Mouse (Mus musculus) heart, embryonic 16.5 days (tissue): ENCODE measurements around the gene Gm45521. TPM values are rescaled to one million over a fixed set of nuclear protein-coding genes. Genes with fewer than 3 reads are reported as not detected.

ENCODE experiments used
- ATAC-seq: fragments of 200-750 bp; cut with Nextera tagmentation; replicated peaks from 2 replicates; pipeline ENCODE4 v1.8.0; 2017; ENCODE audit warnings: moderate number of reproducible peaks; ENCODE audit not compliant: insufficient read depth, low FRiP score; ENCODE audit errors: extremely low read depth
- H3K27ac ChIP-seq: fragments of 300-500 bp; sonication (generic); 2 replicates; pipeline ENCODE4 v1.5.1; 2014; ENCODE audit warnings: mild to moderate bottlenecking, low read length, control low read depth, moderate library complexity
- H3K27me3 ChIP-seq: fragments of 300-500 bp; sonication (generic); 2 replicates; pipeline ENCODE4 v1.6.1; 2014; ENCODE audit warnings: low read length, mixed read lengths; ENCODE audit not compliant: control insufficient read depth, insufficient read depth
- H3K36me3 ChIP-seq: fragments of 300-500 bp; sonication (generic); 2 replicates; pipeline ENCODE4 v1.6.1; 2014; ENCODE audit not compliant: control insufficient read depth, insufficient read depth
- H3K4me1 ChIP-seq: fragments of 300-500 bp; sonication (generic); 2 replicates; pipeline ENCODE4 v1.6.1; 2014; ENCODE audit warnings: low read length, mixed read lengths; ENCODE audit not compliant: control insufficient read depth, insufficient read depth
- H3K4me2 ChIP-seq: fragments of 300-500 bp; sonication (generic); 2 replicates; pipeline ENCODE4 v1.6.1; 2014; ENCODE audit warnings: low read depth, mild to moderate bottlenecking, control low read depth, low read length
- H3K4me3 ChIP-seq: fragments of 300-500 bp; sonication (generic); 2 replicates; pipeline ENCODE4 v1.5.1; 2014; ENCODE audit warnings: mild to moderate bottlenecking, control low read depth, low read length
- H3K9ac ChIP-seq: fragments of 300-500 bp; sonication (generic); 2 replicates; pipeline ENCODE4 v1.6.1; 2014; ENCODE audit warnings: low read length, control low read depth
- H3K9me3 ChIP-seq: fragments of 300-500 bp; sonication (generic); replicated peaks from 2 replicates; pipeline ENCODE4 v1.6.1; 2016; ENCODE audit warnings: low read length; ENCODE audit not compliant: control insufficient read depth
- WGBS: fragments of 180-500 bp; shearing (Covaris S2); extraction: QIAGEN DNeasy Blood & Tissue Kit; methylation state at CpG from one replicate; pipeline ENCODE4 v1.1.7; 2014; 5-methylcytosine and 5-hydroxymethylcytosine counted together
- polyA plus RNA-seq: library from polyadenylated mRNA; unstranded; fragments of >200 nt; fragmentation: Nextera tagmentation; extraction: Ambion mirVana; gene quantifications from 2 replicates; pipeline ENCODE4 v1.2.1, GENCODE M21; 2015

Gene Gm45521
- polyA plus RNA-seq, 1 experiment from 2014 or later, result not detected

DNA sequence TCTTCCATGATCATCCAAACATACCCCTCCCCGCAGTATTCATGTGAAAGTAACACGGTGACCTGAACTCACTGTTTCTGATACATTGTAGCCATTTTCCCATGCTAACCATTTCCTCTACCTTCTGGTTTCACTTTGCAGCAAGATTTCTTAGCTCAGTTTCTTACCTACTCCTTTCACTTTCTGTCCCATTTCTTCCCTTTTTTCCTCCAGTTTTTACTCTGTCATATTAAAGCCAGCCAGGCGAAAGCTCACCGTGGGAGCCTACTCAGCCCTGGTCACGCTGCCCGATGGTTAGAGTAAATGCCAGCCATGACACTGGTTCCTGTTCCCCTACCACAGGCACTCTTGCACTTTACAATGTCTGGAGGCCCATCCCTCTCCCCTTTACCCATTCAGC, 29.8 kb downstream of the Gm45521 start:
- Histone ChIP-seq H3K36me3 (no peaks in the 10 kb centered on the region), H3K4me2 (no peak overlapping the region), H3K9me3 (no peaks in the 10 kb centered on the region), H3K4me3 (no peak overlapping the region), H3K9ac (no peak overlapping the region), H3K27ac (no peak overlapping the region), H3K27me3 (no peaks in the 10 kb centered on the region), H3K4me1 (no peaks in the 10 kb centered on the region)
- no peak for ATAC-seq
- WGBS, result 89% methylated on average over 6 of the region's 6 CpGs

DNA sequence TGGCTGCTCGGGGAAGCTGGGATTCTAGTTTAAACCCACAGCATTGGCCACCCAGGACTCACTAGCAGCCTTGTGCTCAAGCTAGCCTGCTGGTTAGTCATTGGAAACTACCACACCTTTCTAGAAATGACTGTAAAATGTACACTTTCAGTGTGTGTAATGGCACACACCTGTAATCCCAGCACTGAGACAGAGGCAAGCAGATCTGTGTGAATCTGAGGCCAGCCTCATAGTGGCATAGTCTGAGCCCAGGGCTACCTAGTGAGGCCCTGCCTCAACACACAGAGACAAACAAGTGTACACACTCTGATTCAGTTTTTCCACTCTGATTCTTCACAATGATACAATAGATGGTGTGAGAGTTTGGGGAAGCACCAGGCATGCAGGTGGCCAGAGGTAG, 32.3 kb downstream of the Gm45521 start:
- Histone ChIP-seq H3K9ac (no peak overlapping the region), H3K27ac (no peak overlapping the region), H3K9me3 (no peaks in the 10 kb centered on the region), H3K4me1 (no peaks in the 10 kb centered on the region), H3K4me2 (no peak overlapping the region), H3K27me3 (no peaks in the 10 kb centered on the region), H3K36me3 (no peaks in the 10 kb centered on the region), H3K4me3 (no peak overlapping the region)
- ATAC-seq, result no peak
- WGBS, result 62% methylated on average over 1 of the region's 1 CpGs

DNA sequence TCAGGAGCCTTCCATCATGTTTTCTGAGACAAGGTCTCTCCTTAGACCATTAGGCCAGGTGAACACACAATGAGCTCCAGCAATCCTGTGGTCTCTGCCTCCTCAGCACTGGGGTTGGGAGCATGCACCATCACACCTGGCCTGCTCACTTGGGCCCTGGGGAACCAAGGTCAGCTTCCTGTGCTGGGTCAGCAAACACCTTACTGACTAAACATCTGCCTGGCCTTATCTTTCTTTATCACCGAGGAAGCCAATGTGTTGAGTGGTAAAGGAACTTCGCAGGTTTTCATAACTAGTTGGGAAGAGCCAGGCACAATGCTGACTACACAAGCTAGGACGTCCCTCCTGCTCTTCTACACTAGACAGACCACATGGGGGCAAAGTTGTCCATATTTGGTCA, 32.9 kb downstream of the Gm45521 start:
- Histone ChIP-seq H3K9ac (no peak overlapping the region), H3K36me3 (no peaks in the 10 kb centered on the region), H3K27ac (no peak overlapping the region), H3K4me1 (no peaks in the 10 kb centered on the region), H3K4me2 (no peak overlapping the region), H3K9me3 (no peaks in the 10 kb centered on the region), H3K4me3 (no peak overlapping the region), H3K27me3 (no peaks in the 10 kb centered on the region)
- 51% methylated on average over 3 of the region's 3 CpGs for WGBS
- ATAC-seq, result no peak

DNA sequence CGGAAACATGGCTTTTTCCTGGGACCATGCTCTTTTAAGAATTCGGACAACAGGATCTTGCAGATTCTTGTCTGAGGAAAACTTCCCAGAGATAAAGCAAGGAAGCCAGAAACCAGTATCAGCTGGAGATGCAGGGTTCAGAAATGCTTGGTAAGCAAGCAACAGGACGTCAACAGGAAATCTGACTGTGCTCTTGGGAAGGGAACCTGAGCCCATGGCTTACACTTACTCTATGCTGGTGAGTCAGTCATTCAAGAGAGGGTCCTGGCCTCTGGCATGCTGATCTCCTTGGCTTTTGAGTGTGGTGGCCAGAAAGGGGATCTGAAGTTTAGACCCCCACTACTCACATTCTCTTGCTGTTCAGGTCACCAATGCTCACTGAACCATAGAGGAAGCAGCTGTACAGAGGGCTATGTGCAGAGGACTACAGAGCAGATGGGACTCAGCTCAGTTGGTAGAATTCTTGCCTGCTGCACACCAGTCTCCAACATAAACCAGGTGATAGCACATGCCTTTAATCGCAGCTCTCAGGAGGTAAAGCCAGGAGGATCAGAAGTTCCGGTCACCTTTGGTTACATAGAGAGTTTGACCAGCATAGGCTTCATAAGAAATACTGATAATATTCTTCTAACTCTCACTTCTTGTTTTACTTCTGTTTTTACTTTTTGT, 34.2 kb downstream of the Gm45521 start:
- ATAC-seq, result no peak
- H3K4me3 ChIP-seq, result no peak overlapping the region

DNA sequence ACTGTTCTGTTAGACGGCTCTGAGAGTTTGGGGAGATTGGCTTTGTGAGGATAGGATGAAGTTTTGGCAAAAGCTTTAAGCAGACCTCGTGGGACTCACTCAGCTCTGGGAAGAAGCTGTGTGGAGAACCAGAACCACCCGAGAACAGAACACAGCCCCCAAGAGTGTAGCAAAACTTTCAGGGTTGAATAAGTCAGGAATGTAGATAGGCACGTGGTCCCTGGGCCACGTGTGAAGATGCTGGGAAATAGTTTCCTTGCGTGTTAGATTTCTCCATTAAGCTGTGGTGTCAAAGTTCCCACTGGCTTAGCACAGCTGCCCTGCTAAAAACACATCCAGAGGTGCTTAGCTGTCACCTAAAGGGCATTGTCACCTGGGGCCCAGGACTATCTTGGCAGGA, 35.1 kb downstream of the Gm45521 start:
- WGBS, result 47% methylated on average over 6 of the region's 6 CpGs

More for the DNA sequence above, 34.2 kb downstream of the Gm45521 start:
- H3K27ac ChIP-seq, result no peak overlapping the region
- H3K4me2 ChIP-seq, result no peak overlapping the region
- 70% methylated on average over 5 of the region's 5 CpGs for WGBS
- H3K4me1 ChIP-seq, result no peaks in the 10 kb centered on the region
- no peaks in the 10 kb centered on the region for H3K27me3 ChIP-seq
- no peaks in the 10 kb centered on the region for H3K36me3 ChIP-seq
- H3K9me3 ChIP-seq, result no peaks in the 10 kb centered on the region
- no peak overlapping the region for H3K9ac ChIP-seq

DNA sequence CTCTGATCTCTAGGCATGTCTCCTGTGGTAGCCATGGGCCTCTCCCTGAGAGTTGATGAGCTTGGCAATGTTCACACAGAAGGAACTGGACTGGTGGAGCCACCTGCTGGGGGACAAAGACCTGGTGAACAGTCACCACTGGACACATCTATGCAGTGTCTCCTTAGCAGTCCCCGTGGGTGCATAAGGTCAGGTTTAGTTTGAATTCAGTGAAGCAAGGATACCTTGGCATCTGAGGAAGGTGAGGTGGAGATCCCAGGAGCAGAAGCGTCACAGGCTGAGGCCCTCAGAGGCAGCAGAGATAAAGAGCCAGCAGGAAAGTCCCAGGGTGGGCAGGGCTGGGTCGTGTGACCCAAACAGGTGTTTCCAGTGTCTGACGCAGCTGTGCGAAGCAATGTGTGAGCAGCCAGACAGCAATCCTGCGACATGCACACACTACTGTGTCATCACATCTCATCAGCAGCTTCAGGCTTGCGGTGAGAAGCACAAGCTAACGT, 37.2 kb downstream of the Gm45521 start, which contains the start of gene Dnase1l3:
Gene Dnase1l3, minus strand, starts transcription at position 303 of the 497 bp plus-strand sequence.
- Histone ChIP-seq H3K27me3 (no peaks in the 10 kb centered on the region), H3K4me1 (peaks cover 6% of the 10 kb centered on the region), H3K27ac (no peak within 1 kb of the TSS), H3K9me3 (no peaks in the 10 kb centered on the region), H3K4me3 (no peak within 1 kb of the TSS), H3K36me3 (no peaks in the 10 kb centered on the region), H3K9ac (no peak within 1 kb of the TSS), H3K4me2 (no peak within 1 kb of the TSS)
- WGBS, result 49% methylated on average over 8 of the region's 8 CpGs
- ATAC-seq, result no peak

More for the DNA sequence above, 35.1 kb downstream of the Gm45521 start:
- Histone ChIP-seq H3K27me3 (no peaks in the 10 kb centered on the region), H3K27ac (no peak overlapping the region), H3K4me3 (no peak overlapping the region), H3K9me3 (no peaks in the 10 kb centered on the region), H3K9ac (no peak overlapping the region), H3K36me3 (no peaks in the 10 kb centered on the region), H3K4me1 (peaks cover 4% of the 10 kb centered on the region), H3K4me2 (no peak overlapping the region)
- ATAC-seq, result no peak

DNA sequence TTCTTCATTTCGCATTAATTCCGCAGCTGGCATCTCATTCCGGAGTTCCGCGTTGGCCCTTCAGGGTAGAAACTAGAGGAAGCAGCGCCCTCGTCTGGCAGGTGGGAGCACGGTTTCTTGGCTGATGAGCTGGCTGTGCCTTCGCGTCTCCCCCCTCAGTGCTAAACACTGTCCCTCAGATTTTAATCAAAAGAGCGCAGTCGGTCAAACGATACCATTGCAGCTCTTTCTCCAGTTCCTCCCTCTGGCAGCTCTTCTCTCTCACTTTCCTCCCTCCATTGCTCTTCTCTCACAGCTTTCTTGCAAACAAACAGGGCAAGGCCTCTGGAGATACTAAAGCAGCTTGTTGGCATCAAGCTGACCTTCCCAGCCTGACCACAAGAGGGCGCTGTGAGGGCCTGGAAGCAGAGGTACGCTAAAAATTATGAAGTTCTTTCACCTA, 40.2 kb downstream of the Gm45521 start:
- Histone ChIP-seq H3K36me3 (no peaks in the 10 kb centered on the region), H3K4me2 (peak overlapping the region; percentile 67), H3K4me3 (peak overlapping the region; percentile 43), H3K9ac (peak overlapping the region; percentile 62), H3K9me3 (no peaks in the 10 kb centered on the region), H3K27me3 (peaks cover 10% of the 10 kb centered on the region; the same call in 1 of the 2 replicates), H3K4me1 (peaks cover 8% of the 10 kb centered on the region), H3K27ac (no peak overlapping the region)
- peak; percentile 33 for ATAC-seq
- 3% methylated on average over 15 of the region's 15 CpGs for WGBS

DNA sequence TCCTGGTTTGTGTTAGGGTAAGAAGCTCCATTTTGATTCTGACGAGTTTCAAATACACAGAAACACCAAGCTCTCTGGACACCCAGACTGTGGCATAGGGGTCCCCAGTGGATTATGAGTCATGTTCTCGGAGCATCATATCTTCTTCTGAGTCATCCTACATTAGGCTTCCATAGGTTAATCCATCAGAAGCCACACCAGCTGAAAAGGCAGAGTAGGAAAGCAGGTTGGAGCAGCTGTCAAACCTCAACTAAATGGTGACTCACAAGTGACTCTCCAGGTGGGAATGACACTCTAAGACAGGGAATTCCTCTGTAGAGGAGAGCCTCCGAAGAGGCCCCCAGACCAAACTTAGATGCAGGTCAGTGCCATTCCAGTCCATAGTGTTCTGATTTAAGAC, 41.9 kb downstream of the Gm45521 start:
- peaks cover 10% of the 10 kb centered on the region; the same call in 1 of the 2 replicates for H3K27me3 ChIP-seq

DNA sequence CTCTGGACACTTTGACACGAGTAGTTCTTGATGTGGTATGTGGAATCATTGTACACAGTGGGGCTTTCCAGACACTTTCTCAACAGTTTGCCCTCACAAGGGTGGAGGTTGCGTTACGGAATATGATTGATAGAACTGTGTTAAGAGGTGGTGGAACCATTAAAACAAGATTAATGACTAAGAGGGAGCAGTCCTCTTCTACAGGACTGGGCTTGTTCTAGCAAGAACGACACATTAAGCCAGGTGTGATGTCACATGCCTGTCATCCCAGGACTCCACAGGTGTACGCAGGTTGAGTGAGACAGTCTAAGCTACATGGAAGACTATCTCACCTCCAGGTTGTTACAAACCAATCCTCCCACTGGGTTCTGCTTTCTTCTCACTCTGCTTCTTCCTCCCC, 42.3 kb downstream of the Gm45521 start:
- no peak overlapping the region for H3K27ac ChIP-seq
- ATAC-seq, result no peak
- peaks cover 12% of the 10 kb centered on the region; the same call in 1 of the 2 replicates for H3K27me3 ChIP-seq

More for the DNA sequence above, 41.9 kb downstream of the Gm45521 start:
- Histone ChIP-seq H3K9me3 (no peaks in the 10 kb centered on the region), H3K36me3 (no peaks in the 10 kb centered on the region), H3K4me3 (no peak overlapping the region), H3K27ac (no peak overlapping the region), H3K4me1 (peaks cover 19% of the 10 kb centered on the region), H3K9ac (no peak overlapping the region), H3K4me2 (no peak overlapping the region)
- 61% methylated on average over 3 of the region's 3 CpGs for WGBS
- no peak for ATAC-seq

More for the DNA sequence above, 42.3 kb downstream of the Gm45521 start:
- Histone ChIP-seq H3K4me2 (no peak overlapping the region), H3K4me1 (peaks cover 21% of the 10 kb centered on the region), H3K36me3 (no peaks in the 10 kb centered on the region), H3K9ac (no peak overlapping the region), H3K9me3 (no peaks in the 10 kb centered on the region), H3K4me3 (no peak overlapping the region)
- 78% methylated on average over 5 of the region's 5 CpGs for WGBS
